Mouse (Mus musculus): ENCODE measurements around the gene Ckap2. TPM values are rescaled to one million over a fixed set of nuclear protein-coding genes. Genes with fewer than 3 reads are reported as not detected.
"Not testable (repeated sequence)": the region's sequence is repeated elsewhere in the genome, so short reads cannot be mapped to it uniquely, and the experiment has no call there.

Ckap2 gene
- total RNA-seq, 2 experiments from 2014 or later = 33.6 to 46.0 TPM

GRCm38 (mm10) chr8:22149643-22150344, 35.8 kb downstream of the Ckap2 start:
- ATAC-seq (replicated peaks; ENCODE audit: poor library complexity) = no peak

GRCm38 (mm10) chr8:22148367-22148740, 37.3 kb downstream of the Ckap2 start:
- no peak for ATAC-seq (replicated peaks; ENCODE audit: poor library complexity)

DNA sequence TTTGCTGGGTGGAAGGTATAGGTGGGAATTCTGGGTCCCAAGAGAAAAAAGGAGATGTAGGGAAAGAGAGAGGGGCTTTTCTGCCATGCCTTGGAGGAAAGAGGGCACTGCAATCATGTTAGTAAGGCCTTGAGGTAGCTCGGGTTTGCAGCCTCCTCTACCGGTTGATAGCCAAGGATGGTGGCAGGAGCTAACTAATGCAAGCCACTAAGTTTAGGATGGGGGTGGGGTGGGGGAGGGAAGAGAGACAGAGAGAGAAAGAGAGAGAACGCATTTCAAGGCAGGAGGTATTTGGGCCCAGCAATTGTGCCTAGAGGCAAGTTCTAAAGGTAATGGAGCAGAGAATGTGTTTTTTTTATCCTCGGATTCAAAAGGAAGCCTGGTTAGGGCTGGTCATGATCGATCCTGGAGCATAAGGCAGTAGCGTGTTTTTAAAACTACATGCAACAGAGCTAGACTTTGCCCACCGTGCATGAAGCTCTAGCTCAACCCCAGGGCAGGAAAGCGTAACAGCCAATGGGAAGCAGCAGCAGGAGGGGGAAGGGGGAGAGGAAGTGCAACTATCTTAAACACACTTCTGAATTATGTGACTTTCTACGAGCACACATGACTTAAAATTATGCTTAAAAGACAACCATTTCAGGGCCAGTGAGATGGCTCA, 37.8 kb downstream of the Ckap2 start:
- ATAC-seq (replicated peaks; ENCODE audit: poor library complexity) = peak; percentile 49

DNA sequence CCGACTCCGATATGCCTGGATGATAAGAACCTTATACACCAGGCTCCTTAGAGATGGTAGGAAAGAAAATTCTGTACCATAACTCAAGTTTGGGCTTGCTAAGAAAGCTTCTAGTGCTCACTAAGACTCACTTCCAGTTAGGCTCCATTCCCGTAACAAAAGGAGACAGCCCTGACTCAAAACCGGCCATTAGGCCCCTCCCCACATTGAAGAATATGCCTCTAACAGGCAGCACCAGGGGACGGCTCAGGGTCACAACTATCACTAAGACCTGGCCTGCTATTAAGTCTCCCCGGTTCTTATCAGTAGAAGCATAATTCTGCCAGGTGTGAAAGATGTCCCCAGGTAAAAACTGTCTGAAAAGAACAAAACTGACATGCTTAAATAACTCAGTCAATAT, 39.8 kb downstream of the Ckap2 start:
- ATAC-seq (replicated peaks; ENCODE audit: poor library complexity) = no peak

DNA sequence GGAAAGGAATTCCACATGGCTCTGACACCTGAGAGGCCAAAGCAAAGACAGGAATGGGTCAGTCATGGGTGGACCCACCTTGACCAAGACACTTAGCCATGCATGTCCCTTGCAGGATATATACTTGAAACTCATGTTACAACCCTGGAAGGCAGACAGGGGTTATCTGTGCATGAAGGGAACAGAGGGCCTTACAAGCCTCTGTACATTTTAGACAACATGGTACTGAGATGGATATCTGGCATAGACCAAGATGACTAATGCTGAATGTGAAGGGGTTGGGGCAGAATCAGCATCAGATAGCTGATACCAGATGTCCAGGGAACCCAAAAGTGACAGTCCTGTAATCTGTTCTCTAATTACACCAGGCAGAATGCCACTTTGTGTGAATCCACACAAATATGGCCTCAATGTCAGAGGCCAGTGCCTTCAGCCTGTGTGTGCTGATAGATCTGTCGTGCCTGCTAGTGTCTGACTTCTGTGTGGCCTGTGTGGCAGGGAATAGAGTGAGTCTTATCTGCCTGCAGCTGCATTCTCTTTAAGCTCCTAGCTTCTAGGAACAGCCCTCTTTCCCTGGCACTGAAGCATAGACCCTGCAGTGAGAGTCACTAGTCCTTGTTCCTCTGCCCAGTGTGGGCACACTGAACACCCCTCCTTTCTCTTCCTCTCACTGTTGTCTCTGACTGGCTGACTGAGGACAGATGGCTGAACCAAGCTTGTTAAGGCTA, 41.7 kb downstream of the Ckap2 start:
- peak; percentile 91 for ATAC-seq (replicated peaks; ENCODE audit: poor library complexity)

GRCm38 (mm10) chr8:22142592-22142991, 43.0 kb downstream of the Ckap2 start:
- ATAC-seq (replicated peaks; ENCODE audit: poor library complexity) = no peak

- ATAC-seq (replicated peaks; ENCODE audit: poor library complexity) = no peak
Measured at GRCm38 (mm10) chr8:22141836-22142385, 43.7 kb downstream of the Ckap2 start.

GRCm38 (mm10) chr8:22136462-22136861, 49.2 kb downstream of the Ckap2 start:
- not testable (repeated sequence) for ATAC-seq (replicated peaks; ENCODE audit: poor library complexity)

DNA sequence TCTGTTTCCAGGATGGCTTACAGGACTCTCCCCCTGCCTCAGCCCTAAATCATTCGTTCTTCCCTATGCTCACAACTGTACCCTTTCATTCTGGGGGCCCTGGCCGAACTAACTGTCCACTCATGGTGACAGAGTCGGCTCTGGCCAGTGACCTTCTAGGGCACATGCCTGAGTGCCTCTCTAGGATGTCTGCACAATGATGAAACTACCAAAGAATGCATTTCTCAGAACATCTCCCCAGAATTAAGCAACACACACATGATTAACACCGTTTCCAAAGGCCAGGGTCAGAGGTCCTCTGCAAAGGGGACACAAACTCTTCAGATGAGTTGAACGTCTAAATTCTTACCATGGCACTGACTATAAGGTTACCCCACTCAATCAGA, 50.9 kb downstream of the Ckap2 start:
- no peak for ATAC-seq (replicated peaks; ENCODE audit: poor library complexity)

- peak; percentile 100 for ATAC-seq (replicated peaks; ENCODE audit: poor library complexity)
Measured at GRCm38 (mm10) chr8:22134078-22134749, 51.4 kb downstream of the Ckap2 start.

GRCm38 (mm10) chr8:22132062-22132461, 53.6 kb downstream of the Ckap2 start:
- no peak for ATAC-seq (replicated peaks; ENCODE audit: poor library complexity)

DNA sequence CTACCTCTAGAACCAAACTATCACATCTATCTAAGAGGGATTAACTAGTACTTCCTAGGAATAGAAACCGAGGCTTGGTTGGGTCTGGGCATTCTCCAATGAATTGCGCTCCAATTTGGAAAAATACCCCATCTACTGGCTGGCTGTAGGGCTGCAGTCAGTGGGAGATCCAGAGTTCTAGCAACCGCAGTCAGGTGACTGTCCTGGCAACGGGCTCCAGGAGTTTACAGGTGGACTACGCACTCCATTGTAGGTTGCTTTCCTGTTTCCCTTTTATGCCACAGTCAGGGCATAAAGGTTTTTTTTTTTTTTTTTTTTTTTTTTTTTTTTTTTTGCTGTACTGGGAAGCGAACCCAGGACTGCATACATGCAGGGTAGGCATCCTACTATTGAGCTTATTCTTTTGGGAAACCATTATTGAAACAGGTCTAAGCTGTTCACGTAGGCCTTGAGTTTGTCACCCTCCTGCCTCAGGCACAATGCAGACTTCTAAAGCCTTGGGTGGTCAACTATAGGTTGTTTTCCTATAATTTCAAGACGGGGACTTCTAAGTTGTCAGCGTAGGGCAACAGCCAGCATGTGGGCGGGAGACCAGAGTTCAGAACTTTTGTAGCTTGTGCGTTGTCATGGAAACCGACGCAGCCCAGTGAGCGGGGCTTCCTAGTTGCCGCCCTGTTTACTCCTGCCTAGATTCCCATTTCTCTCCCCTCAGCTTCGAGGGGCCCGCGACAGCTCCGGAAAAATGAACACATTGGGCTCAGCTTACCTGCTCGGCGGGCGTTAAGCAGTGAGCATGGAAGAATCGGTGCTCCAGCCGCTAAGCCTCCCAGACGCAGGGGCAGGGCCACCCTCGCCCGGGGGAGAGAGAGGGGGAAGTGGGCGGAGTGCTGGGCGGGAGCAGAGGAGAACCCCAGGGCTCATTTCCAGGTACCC, 61.1 kb downstream of the Ckap2 start, which contains the start of gene Nek5:
Gene Nek5, minus strand, starts transcription at position 834 of the 933 bp plus-strand sequence.
- peak; percentile 85 for ATAC-seq (replicated peaks; ENCODE audit: poor library complexity)

Other genes with a start within 250 kb of the Ckap2 start
- gene Defb35, start 247.5 kb downstream of the Ckap2 start, total RNA-seq (2015) = not detected in 2 replicates
- not detected in 2 replicates for gene Defb35, start 247.5 kb downstream of the Ckap2 start, total RNA-seq (2017)
- not detected in 2 replicates for gene Defb13, start 239.1 kb downstream of the Ckap2 start, total RNA-seq (2015)
- gene Defb13, start 239.1 kb downstream of the Ckap2 start, total RNA-seq (2017) = not detected in 2 replicates
- gene Fam90a1a, start 227.1 kb downstream of the Ckap2 start, total RNA-seq (2015) = not detected in 2 replicates
- gene Fam90a1a, start 227.1 kb downstream of the Ckap2 start, total RNA-seq (2017) = not detected in 2 replicates
- not detected in 2 replicates for gene Ccdc70, start 216.0 kb downstream of the Ckap2 start, total RNA-seq (2015)
- gene Ccdc70, start 216.0 kb downstream of the Ckap2 start, total RNA-seq (2017) = not detected in 2 replicates
- gene Atp7b, start 125.5 kb downstream of the Ckap2 start, total RNA-seq (2015) = 3.6 and 5.1 TPM in 2 replicates
- gene Atp7b, start 125.5 kb downstream of the Ckap2 start, total RNA-seq (2017) = 2.1 and 3.9 TPM in 2 replicates
- 11.2 and 11.8 TPM in 2 replicates for gene Alg11, start 125.1 kb downstream of the Ckap2 start, total RNA-seq (2015)
- 11.4 and 15.4 TPM in 2 replicates for gene Alg11, start 125.1 kb downstream of the Ckap2 start, total RNA-seq (2017)
- not detected in 2 replicates for gene Nek5, start 60.8 kb downstream of the Ckap2 start, total RNA-seq (2015)
- not detected in 2 replicates for gene Nek5, start 60.8 kb downstream of the Ckap2 start, total RNA-seq (2017)
- gene Nek3, start 19.4 kb downstream of the Ckap2 start, total RNA-seq (2015) = 2.3 and 3.7 TPM in 2 replicates
- 2.8 and 5.0 TPM in 2 replicates for gene Nek3, start 19.4 kb downstream of the Ckap2 start, total RNA-seq (2017)
- 37.9 and 44.6 TPM in 2 replicates for gene Vps36, start 7.0 kb upstream of the Ckap2 start, total RNA-seq (2015)
- gene Vps36, start 7.0 kb upstream of the Ckap2 start, total RNA-seq (2017) = 43.3 and 45.3 TPM in 2 replicates
- gene Thsd1, start 41.5 kb upstream of the Ckap2 start, total RNA-seq (2015) = 1.8 and 2.2 TPM in 2 replicates
- 0.92 and 1.9 TPM in 2 replicates for gene Thsd1, start 41.5 kb upstream of the Ckap2 start, total RNA-seq (2017)
- gene Tpte, start 97.6 kb upstream of the Ckap2 start, total RNA-seq (2015) = not detected in 2 replicates
- not detected in 2 replicates for gene Tpte, start 97.6 kb upstream of the Ckap2 start, total RNA-seq (2017)
- 9.4 and 10.0 TPM in 2 replicates for gene Slc25a15, start 212.8 kb upstream of the Ckap2 start, total RNA-seq (2015)
- gene Slc25a15, start 212.8 kb upstream of the Ckap2 start, total RNA-seq (2017) = 11.9 and 13.2 TPM in 2 replicates
- gene Mrps31, start 225.5 kb upstream of the Ckap2 start, total RNA-seq (2015) = 22.8 and 26.3 TPM in 2 replicates
- 30.0 and 34.7 TPM in 2 replicates for gene Mrps31, start 225.5 kb upstream of the Ckap2 start, total RNA-seq (2017)